Mouse (Mus musculus): ENCODE data around the gene Usp29.

- no peak for TF ChIP-seq GATA1 (IDR thresholded peaks at IDR 0.05; ENCODE audit: low read length)
- TF ChIP-seq TAL1 (IDR thresholded peaks at IDR 0.05; ENCODE audit: low read length), result no peak
Measured at GRCm38 (mm10) chr7:6707416-6708015, 22.9 kb upstream of the Usp29 start.

Measured in erythroblast, embryonic 14.5 days (primary cell).